Mouse (Mus musculus) G1E (cell line): ENCODE measurements around the gene Esyt3. TPM values are rescaled to one million over a fixed set of nuclear protein-coding genes. Genes with fewer than 3 reads are reported as not detected.

Experiments
- ATAC-seq: 2 replicates; pipeline ENCODE4 v1.8.0; 2016; ENCODE audit warnings: mild to moderate bottlenecking; ENCODE audit not compliant: insufficient number of reproducible peaks, poor library complexity, low FRiP score, severe bottlenecking; ENCODE audit errors: extremely low read depth
- DNase-seq: peaks from one replicate; pipeline ENCODE4 v3.0.0; 2012; ENCODE audit warnings: low spot score
- H3K27me3 ChIP-seq: 2 replicates; pipeline ENCODE4 v1.6.1; 2012; ENCODE audit warnings: mild to moderate bottlenecking, low read length, inconsistent platforms; ENCODE audit not compliant: insufficient read depth
- H3K36me3 ChIP-seq: replicated peaks from 2 replicates; pipeline ENCODE3; 2012; ENCODE audit warnings: mild to moderate bottlenecking, inconsistent platforms
- H3K4me1 ChIP-seq: 2 replicates; pipeline ENCODE4 v1.6.1; 2012; ENCODE audit warnings: low read depth, low read length, inconsistent platforms, mixed read lengths; ENCODE audit not compliant: insufficient read depth
- H3K4me3 ChIP-seq: 2 replicates; pipeline ENCODE4 v1.5.1; 2012; ENCODE audit warnings: low read depth, mild to moderate bottlenecking, inconsistent platforms, low read length, moderate library complexity, mixed read lengths
- H3K9me3 ChIP-seq: replicated peaks from 2 replicates; pipeline ENCODE4 v1.6.1; 2012; ENCODE audit warnings: inconsistent platforms
- CTCF ChIP-seq: IDR thresholded peaks from 2 replicates; pipeline ENCODE4 v1.5.1; 2012; ENCODE audit warnings: low read depth, low read length, inconsistent platforms, mixed read lengths
- GATA1 ChIP-seq: IDR thresholded peaks from 2 replicates; pipeline ENCODE4 v1.6.1; 2012; ENCODE audit warnings: borderline replicate concordance, low read length, inconsistent platforms, mixed read lengths
- GATA2 ChIP-seq: IDR thresholded peaks from 2 replicates; pipeline ENCODE4 v1.6.1; 2012; ENCODE audit warnings: low read depth, low read length, inconsistent platforms, borderline replicate concordance
- POLR2AphosphoS5 ChIP-seq: IDR thresholded peaks from 2 replicates; pipeline ENCODE4 v1.6.1; 2012; ENCODE audit warnings: low read depth, low read length, inconsistent platforms; ENCODE audit not compliant: insufficient replicate concordance
- TAL1 ChIP-seq: conservative IDR thresholded peaks from 2 replicates; pipeline ENCODE4 v1.6.1; 2012; ENCODE audit warnings: low read depth, low read length, inconsistent platforms, mixed read lengths
- polyA plus RNA-seq: library from polyadenylated mRNA; stranded (reverse); fragments of >175 nt; gene quantifications from 2 replicates; pipeline ENCODE4 v1.2.3, GENCODE M21; 2012
- total RNA-seq, 2 experiments: library from RNA; stranded (forward) in 1 of 2; stranded (reverse) in 1 of 2; fragments of 200-1000 nt in 1 of 2; fragments of >200 nt in 1 of 2; fragmentation: Nextera tagmentation in 1 of 2; gene quantifications; 2 replicates each; pipeline ENCODE4 v1.2.3; 2014 to 2017

Gene Esyt3
- total and polyA plus RNA-seq, 3 experiments, result 0.49 TPM; not detected in 2

- Histone ChIP-seq H3K9me3 (no peaks in the 10 kb centered on the region), H3K36me3 (no peaks in the 10 kb centered on the region), H3K4me1 (peaks cover 23% of the 10 kb centered on the region), H3K27me3 (peaks cover 31% of the 10 kb centered on the region), H3K4me3 (no peak overlapping the region)
- ATAC-seq, result no peak
- DNase-seq, result no peak
- no peak for TF ChIP-seq POLR2AphosphoS5
- no peak for TF ChIP-seq TAL1
- TF ChIP-seq CTCF, result no peak
- TF ChIP-seq GATA2, result no peak
- no peak for TF ChIP-seq GATA1
These were observed 20.8 kb upstream of the Esyt3 start for GRCm38 (mm10) chr9:99379194-99379593.

DNA sequence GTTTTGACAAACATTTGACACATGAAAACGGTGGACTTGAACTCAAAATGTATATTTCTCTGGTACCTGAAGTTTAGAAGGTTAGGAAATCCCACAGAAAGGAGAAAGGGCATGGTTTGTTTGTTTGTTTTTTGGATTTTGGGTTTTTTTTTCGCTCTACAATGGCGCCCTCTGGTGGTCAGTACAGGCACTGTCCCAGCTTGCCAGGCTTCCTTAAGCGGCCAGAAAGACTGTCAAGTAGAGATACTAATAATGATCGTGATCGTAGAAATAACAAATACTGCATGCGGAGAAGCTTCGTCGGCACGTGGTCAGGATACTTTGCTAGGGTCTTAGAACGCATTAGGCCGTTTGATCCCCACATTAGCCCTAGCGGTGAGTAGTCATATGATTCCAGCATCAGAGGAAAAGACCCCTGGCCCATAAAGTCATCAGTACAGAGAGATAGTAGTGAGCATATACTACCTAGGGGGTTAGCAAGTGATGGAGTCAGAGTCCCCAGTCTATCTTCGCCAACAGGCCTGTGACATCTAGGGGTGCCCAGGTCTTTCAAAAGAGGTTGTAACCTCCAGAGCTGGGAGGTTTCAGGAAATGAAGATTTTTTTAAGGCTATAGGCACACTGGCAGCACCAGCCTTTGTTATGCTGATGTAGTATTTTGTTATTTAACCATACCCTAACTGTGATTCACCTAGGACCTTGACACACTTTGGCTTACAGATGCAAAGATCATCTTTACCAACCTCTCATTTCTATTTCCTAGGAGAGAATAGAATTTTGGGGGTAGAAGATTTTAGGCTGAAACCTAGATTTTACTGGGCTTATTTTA lies 18.4 kb upstream of the Esyt3 start:
- Histone ChIP-seq H3K9me3 (no peaks in the 10 kb centered on the region), H3K4me3 (no peak overlapping the region), H3K27me3 (peaks cover 40% of the 10 kb centered on the region), H3K4me1 (peaks cover 23% of the 10 kb centered on the region), H3K36me3 (no peaks in the 10 kb centered on the region)
- TF ChIP-seq CTCF, result peak; percentile 87
- no peak for TF ChIP-seq GATA2
- ATAC-seq, result no peak
- DNase-seq, result peak; percentile 32

GRCm38 (mm10) chr9:99368431-99368830 lies 10.1 kb upstream of the Esyt3 start:
- no peak for ATAC-seq
- no peak for DNase-seq
- H3K4me1 ChIP-seq, result no peaks in the 10 kb centered on the region
- H3K4me3 ChIP-seq, result no peak overlapping the region
- no peak for TF ChIP-seq GATA1
- TF ChIP-seq TAL1, result no peak
- no peak for TF ChIP-seq POLR2AphosphoS5
- no peak for TF ChIP-seq CTCF
- TF ChIP-seq GATA2, result no peak
- peaks cover 20% of the 10 kb centered on the region for H3K27me3 ChIP-seq
- H3K9me3 ChIP-seq, result no peaks in the 10 kb centered on the region
- no peaks in the 10 kb centered on the region for H3K36me3 ChIP-seq

- H3K36me3 ChIP-seq, result no peaks in the 10 kb centered on the region
- peaks cover 26% of the 10 kb centered on the region for H3K27me3 ChIP-seq
- DNase-seq (no peak), ATAC-seq (no peak)
- TF ChIP-seq GATA1, result no peak
- no peak for TF ChIP-seq TAL1
- TF ChIP-seq GATA2, result no peak
- no peak for TF ChIP-seq POLR2AphosphoS5
- no peak for TF ChIP-seq CTCF
- no peaks in the 10 kb centered on the region for H3K4me1 ChIP-seq
- H3K9me3 ChIP-seq, result no peaks in the 10 kb centered on the region
- no peak overlapping the region for H3K4me3 ChIP-seq
These were observed 7.5 kb upstream of the Esyt3 start for GRCm38 (mm10) chr9:99365906-99366305.

DNA sequence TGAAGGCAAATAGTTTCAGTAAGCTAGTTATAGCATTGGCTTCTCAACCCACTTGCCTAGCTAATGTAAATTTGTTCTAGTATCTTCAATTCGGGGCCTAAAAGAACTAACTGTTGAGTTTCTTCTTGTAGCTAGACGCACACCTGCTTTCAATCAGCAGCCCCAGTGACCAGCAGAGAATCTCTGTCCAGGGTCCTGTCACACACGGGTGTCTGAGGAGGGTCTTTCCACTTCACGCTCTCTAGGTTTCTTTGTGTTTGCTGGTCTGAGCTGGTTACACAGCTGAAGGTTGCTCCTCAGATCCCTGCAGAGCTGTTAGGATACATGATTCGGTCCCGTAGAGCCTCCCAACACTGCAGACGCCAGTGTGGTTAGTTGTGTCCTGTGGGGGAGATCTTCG lies 4.7 kb upstream of the Esyt3 start:
- peaks cover 30% of the 10 kb centered on the region for H3K27me3 ChIP-seq
- no peak for DNase-seq
- TF ChIP-seq CTCF, result no peak
- TF ChIP-seq GATA2, result no peak
- no peak for TF ChIP-seq POLR2AphosphoS5
- no peak for TF ChIP-seq GATA1
- TF ChIP-seq TAL1, result no peak
- H3K4me3 ChIP-seq, result no peak overlapping the region
- no peak for ATAC-seq
- no peaks in the 10 kb centered on the region for H3K9me3 ChIP-seq
- no peaks in the 10 kb centered on the region for H3K4me1 ChIP-seq
- H3K36me3 ChIP-seq, result no peaks in the 10 kb centered on the region

GRCm38 (mm10) chr9:99361946-99362345 lies 3.6 kb upstream of the Esyt3 start:
- peaks cover 39% of the 10 kb centered on the region for H3K27me3 ChIP-seq
- H3K9me3 ChIP-seq, result no peaks in the 10 kb centered on the region
- ATAC-seq (no peak), DNase-seq (no peak)
- no peak overlapping the region for H3K4me3 ChIP-seq
- H3K4me1 ChIP-seq, result no peaks in the 10 kb centered on the region
- H3K36me3 ChIP-seq, result no peaks in the 10 kb centered on the region
- TF ChIP-seq POLR2AphosphoS5 (no peak), CTCF (no peak), GATA1 (no peak), GATA2 (no peak), TAL1 (no peak)
